Mouse (Mus musculus) CH12.LX (cell line): ENCODE measurements at regions not wholly inside any gene's neighbourhood (a gene's known extent, or its start where the extent isn't known, plus 50 kb on each side); places are given as distances from the start of the nearest gene placed in this dataset.

Source experiments
- CTCF ChIP-seq, 2 experiments: IDR thresholded peaks in 1 of 2; conservative IDR thresholded peaks in 1 of 2; 2 replicates each; pipeline ENCODE4 v1.5.1; 2011 to 2012; ENCODE audit warnings: low read depth in 2 of 2, low read length in 2 of 2, improper control_type of control experiment in 1 of 2, inconsistent platforms in 1 of 2, mild to moderate bottlenecking in 1 of 2, moderate library complexity in 1 of 2
- ELF1 ChIP-seq: IDR thresholded peaks from 2 replicates; pipeline ENCODE4 v1.6.1; 2014; ENCODE audit warnings: low read depth, mild to moderate bottlenecking, inconsistent platforms, low read length, improper control_type of control experiment
- EP300 ChIP-seq: IDR thresholded peaks from 2 replicates; pipeline ENCODE4 v1.6.1; 2011; ENCODE audit warnings: low read length, improper control_type of control experiment
- GABPA ChIP-seq: IDR thresholded peaks from 2 replicates; pipeline ENCODE4 v1.6.1; 2012; ENCODE audit warnings: low read depth, low read length, improper control_type of control experiment, inconsistent platforms; ENCODE audit not compliant: insufficient replicate concordance
- HCFC1 ChIP-seq: IDR thresholded peaks from 2 replicates; pipeline ENCODE4 v1.6.1; 2012; ENCODE audit warnings: low read depth, mild to moderate bottlenecking, inconsistent platforms, low read length, improper control_type of control experiment
- MAZ ChIP-seq: IDR thresholded peaks from 2 replicates; pipeline ENCODE4 v1.6.1; 2012; ENCODE audit warnings: low read depth, mild to moderate bottlenecking, inconsistent platforms, low read length, improper control_type of control experiment, moderate library complexity
- MXI1 ChIP-seq: IDR thresholded peaks from 2 replicates; pipeline ENCODE4 v1.6.1; 2011; ENCODE audit warnings: mild to moderate bottlenecking, low read depth, low read length, improper control_type of control experiment
- PAX5 ChIP-seq: IDR thresholded peaks from 2 replicates; pipeline ENCODE4 v1.6.1; 2012; ENCODE audit warnings: low read length, inconsistent platforms, mixed read lengths
- POLR2A ChIP-seq: IDR thresholded peaks from 2 replicates; pipeline ENCODE4 v1.6.1; 2011; ENCODE audit warnings: low read depth, mild to moderate bottlenecking, improper control_type of control experiment, low read length

GRCm38 (mm10) chr11:111904086-111904485, 838.1 kb downstream of the Kcnj2 start:
- TF ChIP-seq MXI1, result no peak
- TF ChIP-seq CTCF (conservative IDR thresholded peaks at IDR 0.05 in 1 of 2, IDR thresholded peaks at IDR 0.05 in 1 of 2; ENCODE audit: low read depth in 2 of 2, low read length in 2 of 2), result no peak
- no peak for TF ChIP-seq MAZ
- TF ChIP-seq ELF1, result no peak
- TF ChIP-seq PAX5, result no peak
- TF ChIP-seq POLR2A, result no peak
- TF ChIP-seq GABPA, result no peak
- no peak for TF ChIP-seq EP300
- TF ChIP-seq HCFC1, result no peak
